Mouse (Mus musculus): ENCODE data around the gene Tmem231. TPM values are rescaled to one million over a fixed set of nuclear protein-coding genes. Genes with fewer than 3 reads are reported as not detected.

Gene Tmem231
- polyA plus RNA-seq, 1 experiment from 2014 or later, result 6.7 TPM

DNA sequence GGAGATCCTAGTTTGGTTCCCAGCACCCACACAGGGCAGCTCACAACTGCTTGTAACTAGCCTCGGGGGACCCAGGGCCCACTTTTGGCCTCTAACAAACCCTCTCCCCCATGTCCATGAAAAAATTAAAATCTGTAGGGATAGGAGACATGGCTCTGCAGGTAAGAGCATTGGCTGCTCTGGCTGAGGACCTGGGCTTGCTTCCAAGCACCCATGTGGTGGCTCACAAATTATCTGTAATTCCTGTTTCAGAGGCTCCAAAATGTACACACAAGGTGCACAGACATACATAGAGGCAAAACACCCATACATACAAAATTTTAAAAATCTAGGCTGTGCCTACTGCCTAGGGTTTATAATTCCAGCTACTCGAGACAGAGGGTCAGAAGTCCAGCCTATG lies 23.6 kb upstream of the Tmem231 start:
- peaks cover 22% of the 10 kb centered on the region for H3K36me3 ChIP-seq (ENCODE audit: control insufficient read depth, insufficient read depth, low read length)
- no peak overlapping the region for H3K9ac ChIP-seq (ENCODE audit: low read depth, low read length)
- H3K4me3 ChIP-seq (ENCODE audit: low read depth, low read length), result no peak overlapping the region
- ATAC-seq (replicated peaks; ENCODE audit: low FRiP score), result no peak
- no peaks in the 10 kb centered on the region for H3K4me1 ChIP-seq (replicated peaks; ENCODE audit: control insufficient read depth, insufficient read depth, low read length)
- H3K4me2 ChIP-seq, result no peak overlapping the region
- no peaks in the 10 kb centered on the region for H3K27me3 ChIP-seq (replicated peaks; ENCODE audit: control insufficient read depth, insufficient read depth, low read length)
- no peak for DNase-seq (ENCODE audit: low spot score)
- no peak overlapping the region for H3K27ac ChIP-seq (ENCODE audit: low read depth, low read length)
- 82% methylated on average over 2 of the region's 2 CpGs for WGBS
- H3K9me3 ChIP-seq (ENCODE audit: control insufficient read depth, low read length), result no peaks in the 10 kb centered on the region

DNA sequence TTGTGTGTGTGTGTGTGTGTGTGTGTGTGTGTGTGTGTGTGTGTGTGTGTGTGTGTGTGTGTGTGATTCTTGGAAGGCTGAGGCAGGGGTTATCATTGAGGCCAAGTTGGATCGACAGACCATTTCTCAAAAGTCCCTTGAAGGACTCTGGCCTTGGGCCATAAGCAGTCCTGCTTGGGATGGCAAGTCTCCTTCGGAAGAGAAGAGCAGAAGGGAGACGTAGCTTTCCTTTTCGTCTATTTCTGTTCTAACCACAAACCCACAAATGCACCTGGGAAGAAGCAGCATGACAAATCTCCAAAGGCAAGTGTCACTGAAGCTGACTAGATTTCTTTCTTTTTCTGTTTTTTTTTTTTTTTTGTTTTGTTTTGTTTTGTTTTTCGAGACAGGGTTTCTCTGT lies 22.2 kb upstream of the Tmem231 start:
- WGBS, result 79% methylated on average over 5 of the region's 5 CpGs
- peaks cover 22% of the 10 kb centered on the region for H3K36me3 ChIP-seq (ENCODE audit: control insufficient read depth, insufficient read depth, low read length)

DNA sequence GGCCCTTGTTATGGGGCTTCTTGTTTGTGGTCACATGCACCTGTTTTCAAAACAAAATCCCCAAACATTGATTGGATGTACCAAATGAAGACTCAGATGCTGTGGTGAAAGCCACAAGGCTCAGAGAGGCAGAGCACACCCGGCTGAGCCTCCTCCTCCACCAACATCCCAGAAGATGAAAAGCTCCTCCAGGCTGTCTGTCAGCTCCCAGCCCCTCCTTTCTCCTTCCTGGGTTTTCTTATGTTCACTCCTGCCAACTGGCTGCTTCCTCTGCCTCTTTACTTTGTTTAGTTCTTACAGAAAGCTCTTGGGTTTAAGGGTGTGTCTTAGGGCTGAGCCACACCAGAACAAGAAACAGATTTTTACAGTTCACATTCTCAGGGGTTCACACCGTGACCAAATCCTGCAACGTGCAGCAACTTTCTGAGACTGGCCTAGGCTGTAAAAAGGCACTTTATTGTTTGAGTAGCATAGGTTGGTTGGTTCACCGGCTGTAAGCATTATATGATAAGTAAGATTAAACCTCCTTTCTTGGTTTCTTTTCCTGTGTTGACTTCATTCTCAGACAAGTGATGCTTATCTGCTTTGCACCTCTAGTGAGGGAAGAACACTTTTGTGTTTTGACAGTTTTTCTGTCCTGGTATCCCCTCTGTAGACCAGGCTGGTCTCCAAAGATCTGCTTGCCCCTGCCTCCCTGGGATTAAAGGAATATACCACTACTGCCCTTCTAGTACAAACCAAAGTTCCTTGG lies 21.3 kb upstream of the Tmem231 start:
- DNase-seq (ENCODE audit: low spot score), result no peak
- Histone ChIP-seq H3K36me3 (ENCODE audit: control insufficient read depth, insufficient read depth, low read length) (peaks cover 22% of the 10 kb centered on the region), H3K4me2 (no peak overlapping the region), H3K27ac (ENCODE audit: low read depth, low read length) (no peak overlapping the region), H3K27me3 (replicated peaks; ENCODE audit: control insufficient read depth, insufficient read depth, low read length) (no peaks in the 10 kb centered on the region), H3K9ac (ENCODE audit: low read depth, low read length) (no peak overlapping the region), H3K9me3 (ENCODE audit: control insufficient read depth, low read length) (no peaks in the 10 kb centered on the region), H3K4me3 (ENCODE audit: low read depth, low read length) (no peak overlapping the region), H3K4me1 (replicated peaks; ENCODE audit: control insufficient read depth, insufficient read depth, low read length) (no peaks in the 10 kb centered on the region)
- WGBS, result 86% methylated on average over 4 of the region's 4 CpGs
- no peak for ATAC-seq (replicated peaks; ENCODE audit: low FRiP score)

More for the DNA sequence above, 22.2 kb upstream of the Tmem231 start:
- Histone ChIP-seq H3K4me1 (replicated peaks; ENCODE audit: control insufficient read depth, insufficient read depth, low read length) (no peaks in the 10 kb centered on the region), H3K4me2 (no peak overlapping the region), H3K9me3 (ENCODE audit: control insufficient read depth, low read length) (no peaks in the 10 kb centered on the region), H3K4me3 (ENCODE audit: low read depth, low read length) (no peak overlapping the region), H3K27ac (ENCODE audit: low read depth, low read length) (no peak overlapping the region), H3K9ac (ENCODE audit: low read depth, low read length) (no peak overlapping the region), H3K27me3 (replicated peaks; ENCODE audit: control insufficient read depth, insufficient read depth, low read length) (no peaks in the 10 kb centered on the region)
- DNase-seq (ENCODE audit: low spot score) (no peak), ATAC-seq (replicated peaks; ENCODE audit: low FRiP score) (no peak)

DNA sequence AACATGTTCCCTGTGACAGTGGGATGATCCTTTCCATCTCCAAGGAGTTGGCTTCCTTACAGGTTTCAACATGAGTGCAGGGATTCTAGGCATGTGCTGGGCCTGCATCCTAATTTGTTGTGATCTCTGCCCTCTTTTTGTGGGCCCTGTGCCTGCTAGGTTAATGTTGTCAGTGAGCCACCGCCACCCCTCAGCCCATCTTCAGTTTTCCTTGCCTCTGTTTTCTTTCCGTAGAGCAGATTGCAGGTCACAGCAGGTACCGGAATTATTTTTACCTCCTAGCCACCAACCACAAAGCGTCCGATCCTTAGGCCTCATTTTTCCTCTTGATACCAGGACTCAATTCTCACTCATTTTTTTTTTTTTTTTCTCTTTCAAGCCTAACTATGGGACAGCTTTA lies 18.3 kb upstream of the Tmem231 start:
- 93% methylated on average over 5 of the region's 5 CpGs for WGBS
- peaks cover 19% of the 10 kb centered on the region for H3K36me3 ChIP-seq (ENCODE audit: control insufficient read depth, insufficient read depth, low read length)

DNA sequence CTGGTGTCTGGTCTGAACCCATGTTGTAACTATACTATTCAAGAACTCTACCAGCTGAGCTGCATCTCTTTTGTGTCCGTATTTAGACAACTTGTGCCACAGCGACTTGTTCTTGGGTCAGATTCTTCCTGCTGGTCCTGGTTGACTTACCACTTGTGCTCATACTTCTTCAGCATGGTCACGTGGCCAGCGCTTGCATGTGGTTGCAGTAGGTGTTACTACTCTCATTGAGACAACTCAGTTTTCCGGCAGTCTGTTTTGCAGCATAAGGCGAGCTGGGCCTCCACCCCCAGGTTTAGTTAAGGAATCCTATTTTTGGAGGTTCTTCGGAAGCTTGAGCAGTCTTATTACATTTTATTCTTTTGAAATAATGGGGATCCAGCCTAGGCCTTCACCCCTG lies 17.6 kb upstream of the Tmem231 start:
- Histone ChIP-seq H3K4me3 (ENCODE audit: low read depth, low read length) (no peak overlapping the region), H3K9me3 (ENCODE audit: control insufficient read depth, low read length) (no peaks in the 10 kb centered on the region), H3K4me1 (replicated peaks; ENCODE audit: control insufficient read depth, insufficient read depth, low read length) (no peaks in the 10 kb centered on the region), H3K9ac (ENCODE audit: low read depth, low read length) (no peak overlapping the region), H3K36me3 (ENCODE audit: control insufficient read depth, insufficient read depth, low read length) (peaks cover 15% of the 10 kb centered on the region), H3K27ac (ENCODE audit: low read depth, low read length) (no peak overlapping the region), H3K4me2 (no peak overlapping the region), H3K27me3 (replicated peaks; ENCODE audit: control insufficient read depth, insufficient read depth, low read length) (no peaks in the 10 kb centered on the region)
- no peak for ATAC-seq (replicated peaks; ENCODE audit: low FRiP score)
- no peak for DNase-seq (ENCODE audit: low spot score)
- WGBS, result 91% methylated on average over 7 of the region's 7 CpGs

More for the DNA sequence above, 18.3 kb upstream of the Tmem231 start:
- no peak overlapping the region for H3K4me3 ChIP-seq (ENCODE audit: low read depth, low read length)
- no peak overlapping the region for H3K9ac ChIP-seq (ENCODE audit: low read depth, low read length)
- DNase-seq (ENCODE audit: low spot score) (no peak), ATAC-seq (replicated peaks; ENCODE audit: low FRiP score) (no peak)
- H3K27ac ChIP-seq (ENCODE audit: low read depth, low read length), result no peak overlapping the region
- no peaks in the 10 kb centered on the region for H3K4me1 ChIP-seq (replicated peaks; ENCODE audit: control insufficient read depth, insufficient read depth, low read length)
- no peaks in the 10 kb centered on the region for H3K27me3 ChIP-seq (replicated peaks; ENCODE audit: control insufficient read depth, insufficient read depth, low read length)
- no peaks in the 10 kb centered on the region for H3K9me3 ChIP-seq (ENCODE audit: control insufficient read depth, low read length)
- no peak overlapping the region for H3K4me2 ChIP-seq

DNA sequence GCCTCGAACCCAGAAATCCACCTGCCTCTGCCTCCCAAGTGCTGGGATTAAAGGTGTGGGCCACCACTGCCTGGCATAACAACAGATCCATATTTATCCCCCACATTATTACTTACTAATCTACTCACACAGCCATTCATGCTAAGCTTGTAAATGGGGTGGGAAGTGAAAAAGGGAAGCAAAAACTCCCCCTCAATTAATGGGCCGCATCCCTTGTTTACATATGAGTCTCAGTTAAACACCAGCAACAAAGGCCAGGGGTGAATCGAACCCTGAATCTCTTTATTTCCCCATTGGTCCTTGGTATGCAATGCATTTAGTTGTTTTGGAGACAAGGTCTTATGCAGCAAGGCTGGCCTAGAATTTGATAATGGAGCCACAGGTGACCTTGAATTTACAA lies 17.2 kb upstream of the Tmem231 start:
- Histone ChIP-seq H3K4me3 (ENCODE audit: low read depth, low read length) (no peak overlapping the region), H3K27ac (ENCODE audit: low read depth, low read length) (no peak overlapping the region), H3K4me2 (no peak overlapping the region), H3K27me3 (replicated peaks; ENCODE audit: control insufficient read depth, insufficient read depth, low read length) (no peaks in the 10 kb centered on the region), H3K9ac (ENCODE audit: low read depth, low read length) (no peak overlapping the region), H3K4me1 (replicated peaks; ENCODE audit: control insufficient read depth, insufficient read depth, low read length) (no peaks in the 10 kb centered on the region), H3K36me3 (ENCODE audit: control insufficient read depth, insufficient read depth, low read length) (peaks cover 15% of the 10 kb centered on the region), H3K9me3 (ENCODE audit: control insufficient read depth, low read length) (no peaks in the 10 kb centered on the region)
- no peak for DNase-seq (ENCODE audit: low spot score)
- 79% methylated on average over 3 of the region's 3 CpGs for WGBS
- ATAC-seq (replicated peaks; ENCODE audit: low FRiP score), result no peak

DNA sequence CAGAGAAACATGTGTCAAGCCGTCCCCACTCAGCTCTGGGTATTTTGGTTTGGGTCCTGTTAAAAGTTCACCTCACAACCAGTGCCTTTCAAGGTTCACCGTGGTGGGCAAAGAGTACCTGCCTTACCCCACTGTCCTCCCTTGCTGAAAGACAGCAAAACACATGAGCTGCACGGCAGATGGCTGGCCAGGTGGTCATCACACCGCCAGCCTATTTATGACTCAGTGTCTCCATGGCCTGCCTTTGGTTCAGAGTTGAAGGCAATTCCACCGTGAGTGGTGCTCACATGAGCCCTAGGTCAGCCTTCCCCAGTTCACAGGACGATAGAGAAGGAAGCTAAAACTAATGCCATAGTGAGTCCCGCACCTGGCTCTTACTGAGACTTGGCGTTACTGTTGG lies 14.3 kb upstream of the Tmem231 start:
- H3K27ac ChIP-seq (ENCODE audit: low read depth, low read length), result no peak overlapping the region
- no peaks in the 10 kb centered on the region for H3K27me3 ChIP-seq (replicated peaks; ENCODE audit: control insufficient read depth, insufficient read depth, low read length)
- no peak for DNase-seq (ENCODE audit: low spot score)
- no peak overlapping the region for H3K4me3 ChIP-seq (ENCODE audit: low read depth, low read length)
- H3K4me2 ChIP-seq, result no peak overlapping the region
- ATAC-seq (replicated peaks; ENCODE audit: low FRiP score), result no peak
- H3K4me1 ChIP-seq (replicated peaks; ENCODE audit: control insufficient read depth, insufficient read depth, low read length), result no peaks in the 10 kb centered on the region
- no peak overlapping the region for H3K9ac ChIP-seq (ENCODE audit: low read depth, low read length)
- no peaks in the 10 kb centered on the region for H3K9me3 ChIP-seq (ENCODE audit: control insufficient read depth, low read length)
- 92% methylated on average over 8 of the region's 8 CpGs for WGBS
- H3K36me3 ChIP-seq (ENCODE audit: control insufficient read depth, insufficient read depth, low read length), result peaks cover 11% of the 10 kb centered on the region

DNA sequence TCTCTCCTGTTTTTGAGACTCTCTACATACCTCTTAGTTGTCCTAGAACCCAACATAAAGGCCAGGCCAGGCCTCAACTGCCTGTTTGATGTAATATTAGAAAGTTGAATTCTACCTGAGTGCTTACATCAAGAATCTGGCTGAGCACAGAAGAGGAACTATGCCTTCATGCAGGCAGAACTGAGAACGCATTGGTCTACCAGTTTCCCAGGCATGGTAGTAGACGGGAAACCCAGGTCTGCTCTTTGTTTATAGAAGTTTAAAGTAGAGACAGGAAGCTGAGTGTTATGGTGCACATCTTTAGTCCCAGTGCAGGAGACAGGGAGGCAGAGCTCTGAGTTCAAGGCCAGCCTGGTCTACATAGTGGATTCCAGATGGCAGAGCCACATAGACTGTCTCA lies 13.5 kb upstream of the Tmem231 start:
- Histone ChIP-seq H3K27me3 (replicated peaks; ENCODE audit: control insufficient read depth, insufficient read depth, low read length) (no peaks in the 10 kb centered on the region), H3K9me3 (ENCODE audit: control insufficient read depth, low read length) (no peaks in the 10 kb centered on the region), H3K9ac (ENCODE audit: low read depth, low read length) (no peak overlapping the region), H3K4me2 (no peak overlapping the region), H3K36me3 (ENCODE audit: control insufficient read depth, insufficient read depth, low read length) (peaks cover 8% of the 10 kb centered on the region; the same call in 1 of the 2 replicates), H3K4me1 (replicated peaks; ENCODE audit: control insufficient read depth, insufficient read depth, low read length) (no peaks in the 10 kb centered on the region), H3K4me3 (ENCODE audit: low read depth, low read length) (no peak overlapping the region), H3K27ac (ENCODE audit: low read depth, low read length) (no peak overlapping the region)
- no peak for ATAC-seq (replicated peaks; ENCODE audit: low FRiP score)
- WGBS, result 80% methylated on average over 2 of the region's 2 CpGs
- no peak for DNase-seq (ENCODE audit: low spot score)

DNA sequence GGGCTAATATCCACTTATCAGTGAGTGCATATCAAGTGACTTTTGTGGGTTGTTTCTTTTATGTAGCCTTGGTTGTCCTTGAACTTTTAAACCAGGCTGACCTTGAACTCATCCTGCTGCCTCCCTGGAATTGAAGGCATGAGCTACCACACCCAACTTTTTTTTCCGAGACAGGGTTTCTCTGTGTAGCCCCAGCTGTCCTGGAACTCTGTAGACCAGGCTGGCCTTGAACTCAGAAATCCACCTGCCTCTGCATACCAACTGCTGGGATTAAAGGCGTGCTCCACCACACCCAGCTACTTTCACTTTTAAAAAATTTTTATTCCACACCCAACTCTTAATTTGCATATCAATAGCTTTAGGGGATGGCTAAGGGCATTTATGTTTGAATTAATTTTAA lies 9.9 kb upstream of the Tmem231 start:
- Histone ChIP-seq H3K4me3 (ENCODE audit: low read depth, low read length) (no peak overlapping the region), H3K9ac (ENCODE audit: low read depth, low read length) (no peak overlapping the region), H3K27me3 (replicated peaks; ENCODE audit: control insufficient read depth, insufficient read depth, low read length) (no peaks in the 10 kb centered on the region), H3K4me1 (replicated peaks; ENCODE audit: control insufficient read depth, insufficient read depth, low read length) (peaks cover 13% of the 10 kb centered on the region), H3K36me3 (ENCODE audit: control insufficient read depth, insufficient read depth, low read length) (peaks cover 8% of the 10 kb centered on the region; the same call in 1 of the 2 replicates), H3K4me2 (no peak overlapping the region), H3K27ac (ENCODE audit: low read depth, low read length) (no peak overlapping the region), H3K9me3 (ENCODE audit: control insufficient read depth, low read length) (no peaks in the 10 kb centered on the region)
- ATAC-seq (replicated peaks; ENCODE audit: low FRiP score) (no peak), DNase-seq (ENCODE audit: low spot score) (no peak)
- 82% methylated on average over 2 of the region's 2 CpGs for WGBS

All from liver, embryonic 11.5 days (tissue).